Mouse (Mus musculus) erythroblast, embryonic 14.5 days (primary cell): ENCODE measurements around the gene Klk10.

Source experiments
- GATA1 ChIP-seq: IDR thresholded peaks from 2 replicates; pipeline ENCODE4 v1.6.1; 2012; ENCODE audit warnings: low read length, inconsistent platforms, mixed read lengths
- TAL1 ChIP-seq: IDR thresholded peaks from 3 replicates; pipeline ENCODE4 v1.6.1; 2012; ENCODE audit warnings: low read length, inconsistent platforms, mixed read lengths

GRCm38 (mm10) chr7:43781541-43781940 is 706 bp downstream of the Klk10 start:
- TF ChIP-seq GATA1: no peak
- no peak for TF ChIP-seq TAL1
